Mouse (Mus musculus): Measurements from ENCODE around the gene Ankrd61. TPM values are rescaled to one million over a fixed set of nuclear protein-coding genes. Genes with fewer than 3 reads are reported as not detected.

Gene Ankrd61
- polyA plus RNA-seq, 1 experiment, result 0.14 TPM

DNA sequence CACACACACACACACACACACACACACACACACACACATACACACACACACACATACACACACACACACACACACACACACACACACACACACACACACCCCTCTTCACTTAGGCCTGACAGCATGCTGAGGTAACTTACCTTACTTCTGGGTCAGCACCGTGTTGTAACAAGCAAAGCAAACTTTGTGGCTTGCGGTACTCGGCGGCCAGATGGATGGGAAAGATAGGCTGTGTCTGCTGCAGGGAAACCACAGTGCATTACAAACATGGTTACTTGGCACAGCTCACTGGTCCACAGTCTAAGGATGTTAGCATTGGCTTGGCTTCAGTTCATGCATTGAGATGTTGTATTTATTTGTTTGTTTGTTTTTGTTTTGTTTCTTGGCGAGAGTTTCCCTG, 4.1 kb downstream of the Ankrd61 start:
- peak; percentile 36 for DNase-seq (ENCODE audit: low spot score)

GRCm38 (mm10) chr5:143892255-143892886, 5.1 kb downstream of the Ankrd61 start:
- DNase-seq (ENCODE audit: low spot score), result no peak

DNA sequence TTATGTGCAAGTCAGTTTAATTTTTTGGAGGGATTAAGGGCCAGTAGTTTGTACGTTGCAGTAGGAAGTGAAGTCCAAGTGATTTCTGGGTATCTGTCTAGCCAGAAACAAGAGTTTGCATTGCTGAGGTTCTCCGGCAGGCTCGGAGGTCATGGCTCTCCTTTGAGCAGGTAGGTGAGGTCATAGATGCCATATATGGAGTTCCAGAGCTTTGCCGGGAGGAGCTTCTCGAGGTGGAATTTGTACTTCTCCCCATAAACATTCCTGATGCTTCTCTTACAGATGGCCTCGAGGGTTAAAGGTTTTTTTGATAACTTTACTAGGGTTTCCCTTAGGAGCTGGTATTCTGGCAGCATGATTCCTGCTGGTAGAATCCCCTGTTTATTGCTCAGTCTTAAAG, 6.7 kb downstream of the Ankrd61 start:
- no peak for DNase-seq (ENCODE audit: low spot score)

GRCm38 (mm10) chr5:143885274-143885673, 12.2 kb downstream of the Ankrd61 start:
- no peak for DNase-seq (ENCODE audit: low spot score)

- no peak for DNase-seq (ENCODE audit: low spot score)
Observed at GRCm38 (mm10) chr5:143874571-143874970, 22.9 kb downstream of the Ankrd61 start.

GRCm38 (mm10) chr5:143871547-143872169, 25.8 kb downstream of the Ankrd61 start:
- no peak for DNase-seq (ENCODE audit: low spot score)

Other genes with a start within 250 kb of the Ankrd61 start
- gene Usp42, start 165.4 kb downstream of the Ankrd61 start, polyA plus RNA-seq (2012; rRNA removed), result 4.2 and 6.6 TPM in 2 replicates
- 15.2 and 18.9 TPM in 2 replicates for gene Eif2ak1, start 79.9 kb downstream of the Ankrd61 start, polyA plus RNA-seq (2012; rRNA removed)
- gene Aimp2, start 12.2 kb upstream of the Ankrd61 start, polyA plus RNA-seq (2012; rRNA removed), result 46.7 and 53.3 TPM in 2 replicates
- gene Pms2, start 12.3 kb upstream of the Ankrd61 start, polyA plus RNA-seq (2012; rRNA removed), result 6.5 and 7.1 TPM in 2 replicates
- 1.2 TPM in 2 replicates for gene Gm42421, start 30.5 kb upstream of the Ankrd61 start, polyA plus RNA-seq (2012; rRNA removed)
- 2.6 and 2.8 TPM in 2 replicates for gene Rsph10b, start 35.4 kb upstream of the Ankrd61 start, polyA plus RNA-seq (2012; rRNA removed)
- gene Ccz1, start 117.2 kb upstream of the Ankrd61 start, polyA plus RNA-seq (2012; rRNA removed), result 38.6 and 40.0 TPM in 2 replicates
- gene Ocm, start 129.0 kb upstream of the Ankrd61 start, polyA plus RNA-seq (2012; rRNA removed), result not detected in 2 replicates
- 13.7 and 15.8 TPM in 2 replicates for gene Lmtk2, start 202.8 kb upstream of the Ankrd61 start, polyA plus RNA-seq (2012; rRNA removed)

Measured in urinary bladder, adult 2 months (tissue).